Mouse (Mus musculus) myocyte (in vitro differentiated cells): ENCODE results near the gene Itga2b. TPM values are rescaled to one million over a fixed set of nuclear protein-coding genes. Genes with fewer than 3 reads are reported as not detected.

ENCODE experiments used
- H3K27me3 ChIP-seq: one replicate; pipeline ENCODE4 v1.6.1; 2011; ENCODE audit not compliant: control insufficient read depth, insufficient read depth, insufficient read length
- H3K36me3 ChIP-seq: one replicate; pipeline ENCODE4 v1.6.1; 2011; ENCODE audit not compliant: control insufficient read depth, insufficient read depth
- H3K4me2 ChIP-seq: one replicate; pipeline ENCODE4 v1.6.1; 2011; ENCODE audit warnings: low read depth, control low read depth
- H3K4me3 ChIP-seq: one replicate; pipeline ENCODE4 v1.5.1; 2011; ENCODE audit warnings: mild to moderate bottlenecking, control low read depth, moderate library complexity
- H3K79me2 ChIP-seq: one replicate; pipeline ENCODE4 v1.6.1; 2011; ENCODE audit not compliant: control insufficient read depth, insufficient read depth
- H3ac ChIP-seq: one replicate; pipeline ENCODE4 v1.6.1; 2011; ENCODE audit not compliant: control insufficient read depth, insufficient read length
- CEBPB ChIP-seq: IDR thresholded peaks from 2 replicates; pipeline ENCODE4 v1.6.1; 2011; ENCODE audit warnings: mild to moderate bottlenecking, moderate library complexity; ENCODE audit not compliant: poor library complexity, insufficient read depth, severe bottlenecking
- E2F4 ChIP-seq: IDR thresholded peaks from one replicate; pipeline ENCODE4 v1.6.1; 2011; ENCODE audit warnings: mild to moderate bottlenecking, control low read depth, moderate library complexity; ENCODE audit not compliant: insufficient read depth
- MAX ChIP-seq: IDR thresholded peaks from one replicate; pipeline ENCODE4 v1.6.1; 2011; ENCODE audit warnings: low read depth, mild to moderate bottlenecking, control low read depth
- MYOD1 ChIP-seq, 3 experiments: IDR thresholded peaks; one replicate each; pipeline ENCODE4 v1.6.1; 2011; ENCODE audit warnings: control low read depth in 2 of 3, low read depth in 2 of 3, mild to moderate bottlenecking in 2 of 3, moderate library complexity in 1 of 3; ENCODE audit not compliant: insufficient read length in 2 of 3, control insufficient read depth in 1 of 3
- MYOG ChIP-seq, 3 experiments: IDR thresholded peaks; one replicate each; pipeline ENCODE4 v1.6.1; 2011; ENCODE audit warnings: control low read depth in 2 of 3, low read depth in 2 of 3, mild to moderate bottlenecking in 2 of 3; ENCODE audit not compliant: insufficient read length in 2 of 3, control insufficient read depth in 1 of 3, insufficient read depth in 1 of 3
- POLR2A ChIP-seq: IDR thresholded peaks from one replicate; pipeline ENCODE4 v1.6.1; 2011; ENCODE audit warnings: low read depth, mild to moderate bottlenecking, control low read depth, moderate library complexity; ENCODE audit not compliant: insufficient read length
- POLR2AphosphoS2 ChIP-seq: IDR thresholded peaks from one replicate; pipeline ENCODE4 v1.6.1; 2011; ENCODE audit warnings: low read depth, control low read depth; ENCODE audit not compliant: insufficient read length
- REST ChIP-seq: IDR thresholded peaks from one replicate; pipeline ENCODE4 v1.6.1; 2011; ENCODE audit warnings: mild to moderate bottlenecking, control low read depth, moderate library complexity; ENCODE audit not compliant: insufficient read depth, insufficient read length
- SRF ChIP-seq: IDR thresholded peaks from one replicate; pipeline ENCODE4 v1.6.1; 2011; ENCODE audit warnings: low read depth; ENCODE audit not compliant: control insufficient read depth, insufficient read length
- TCF12 ChIP-seq: IDR thresholded peaks from one replicate; pipeline ENCODE4 v1.6.1; 2011; ENCODE audit warnings: mild to moderate bottlenecking, control low read depth; ENCODE audit not compliant: poor library complexity, insufficient read depth, severe bottlenecking
- TCF3 ChIP-seq: IDR thresholded peaks from one replicate; pipeline ENCODE4 v1.6.1; 2011; ENCODE audit warnings: low read depth, control low read depth; ENCODE audit not compliant: insufficient read length
- USF1 ChIP-seq: IDR thresholded peaks from one replicate; pipeline ENCODE4 v1.6.1; 2011; ENCODE audit warnings: low read depth, mild to moderate bottlenecking, control low read depth, moderate library complexity
- polyA plus RNA-seq: library from polyadenylated mRNA; unstranded; fragments of >200 nt; fragmentation: generic; extraction: Trizol; gene quantifications from one replicate; pipeline ENCODE4 v1.2.1, GENCODE M21; 2012; ENCODE audit warnings: missing spikeins

Itga2b gene
- polyA plus RNA-seq, 1 experiment: 7.2 TPM

GRCm38 (mm10) chr11:102475027-102475426 lies 5.1 kb upstream of the Itga2b start:
- Histone ChIP-seq H3K4me3 (no peak overlapping the region), H3K36me3 (no peaks in the 10 kb centered on the region), H3K4me2 (no peak overlapping the region), H3ac (no peak overlapping the region), H3K79me2 (no peaks in the 10 kb centered on the region), H3K27me3 (no peaks in the 10 kb centered on the region)
- TF ChIP-seq CEBPB (no peak), USF1 (no peak), MAX (no peak), TCF12 (no peak), TCF3 (no peak), REST (no peak), POLR2AphosphoS2 (no peak), E2F4 (no peak), MYOD1 (IDR thresholded peaks at IDR 0.05; ENCODE audit: control insufficient read depth in 1 of 3, insufficient read length in 2 of 3, low read depth in 2 of 3) (no peak), MYOG (IDR thresholded peaks at IDR 0.05; ENCODE audit: control insufficient read depth in 1 of 3, insufficient read depth in 1 of 3, insufficient read length in 2 of 3, low read depth in 2 of 3) (no peak), POLR2A (no peak), SRF (no peak)

DNA sequence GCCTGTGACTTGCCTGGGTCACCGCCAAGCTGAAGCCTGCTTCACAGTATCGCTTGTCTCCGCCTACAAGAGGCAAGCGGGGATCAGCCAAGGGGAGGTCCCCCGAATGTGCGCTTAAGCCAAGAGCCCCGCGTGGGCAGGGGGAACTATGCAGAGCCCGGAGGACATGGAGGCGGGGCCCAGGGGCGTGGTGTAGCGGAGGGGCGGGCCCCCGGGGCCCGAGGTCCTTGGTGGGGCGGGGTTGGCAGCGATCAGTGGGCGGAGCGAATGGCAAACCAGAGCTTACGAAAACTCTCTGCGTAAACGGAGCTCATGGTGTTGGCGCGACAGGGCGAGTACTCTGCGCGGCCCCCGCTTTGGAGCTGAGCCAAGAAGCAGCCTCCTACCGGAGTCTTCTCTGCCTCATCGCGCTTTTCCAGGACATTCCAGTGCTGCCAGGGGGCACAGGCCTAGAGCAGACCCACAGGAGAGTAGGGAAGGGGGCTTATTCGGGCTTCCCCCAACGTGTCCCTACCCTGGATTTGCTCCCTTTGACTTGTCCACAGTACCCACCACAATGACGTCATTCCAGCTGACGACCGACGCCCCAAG lies 2.8 kb downstream of the Itga2b start:
- H3K36me3 ChIP-seq: no peaks in the 10 kb centered on the region
- no peak overlapping the region for H3ac ChIP-seq
- peak overlapping the region; percentile 23 for H3K4me3 ChIP-seq
- no peaks in the 10 kb centered on the region for H3K27me3 ChIP-seq
- peak overlapping the region; percentile 99 for H3K4me2 ChIP-seq
- TF ChIP-seq CEBPB (0 out of 2 replicates have a peak, but pooled peaks have one; percentile 3), USF1 (no peak), E2F4 (no peak), TCF3 (no peak), POLR2A (peak; percentile 83), POLR2AphosphoS2 (peak; percentile 69), MYOD1 (IDR thresholded peaks at IDR 0.05; ENCODE audit: control insufficient read depth in 1 of 3, insufficient read length in 2 of 3, low read depth in 2 of 3) (no peak)
- H3K79me2 ChIP-seq: no peaks in the 10 kb centered on the region

- TF ChIP-seq POLR2AphosphoS2 (no peak), MYOG (IDR thresholded peaks at IDR 0.05; ENCODE audit: control insufficient read depth in 1 of 3, insufficient read depth in 1 of 3, insufficient read length in 2 of 3, low read depth in 2 of 3) (no peak), MYOD1 (IDR thresholded peaks at IDR 0.05; ENCODE audit: control insufficient read depth in 1 of 3, insufficient read length in 2 of 3, low read depth in 2 of 3) (no peak), POLR2A (no peak), TCF3 (no peak), REST (no peak), MAX (no peak), CEBPB (no peak), TCF12 (no peak), E2F4 (no peak), SRF (no peak)
- Histone ChIP-seq H3K79me2 (no peaks in the 10 kb centered on the region), H3K4me3 (peak overlapping the region; percentile 23)
Observed at GRCm38 (mm10) chr11:102465713-102466436, 4.0 kb downstream of the Itga2b start.

DNA sequence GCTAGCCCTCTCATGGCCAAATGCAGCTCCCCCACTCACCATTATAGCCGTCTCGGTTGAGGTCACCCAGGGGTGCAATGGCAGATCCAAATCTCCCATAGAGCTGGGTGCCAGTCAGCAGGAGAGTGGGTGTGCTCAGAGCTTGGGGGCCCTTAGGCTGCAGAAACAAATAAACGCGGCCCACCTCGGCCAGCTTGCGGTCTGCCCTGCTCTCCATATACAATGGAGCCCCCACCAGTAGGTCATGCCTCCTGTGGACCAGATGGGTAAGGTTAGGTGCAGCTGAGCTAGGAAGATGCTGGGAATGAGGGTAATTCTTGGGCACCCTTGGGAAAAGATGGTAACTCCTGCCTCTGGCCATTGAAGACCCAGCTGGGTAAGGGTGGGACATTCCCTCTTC lies 5.0 kb downstream of the Itga2b start:
- H3ac ChIP-seq: no peak overlapping the region
- H3K36me3 ChIP-seq: no peaks in the 10 kb centered on the region
- no peak overlapping the region for H3K4me3 ChIP-seq
- H3K27me3 ChIP-seq: no peaks in the 10 kb centered on the region
- no peak for TF ChIP-seq POLR2A
- no peak for TF ChIP-seq CEBPB
- TF ChIP-seq MYOD1 (IDR thresholded peaks at IDR 0.05; ENCODE audit: control insufficient read depth in 1 of 3, insufficient read length in 2 of 3, low read depth in 2 of 3): no peak
- TF ChIP-seq E2F4: no peak
- TF ChIP-seq MAX: no peak
- no peak for TF ChIP-seq TCF12
- no peak for TF ChIP-seq POLR2AphosphoS2
- no peak for TF ChIP-seq REST
- no peak for TF ChIP-seq SRF
- TF ChIP-seq USF1: no peak
- TF ChIP-seq TCF3: no peak
- TF ChIP-seq MYOG (IDR thresholded peaks at IDR 0.05; ENCODE audit: control insufficient read depth in 1 of 3, insufficient read depth in 1 of 3, insufficient read length in 2 of 3, low read depth in 2 of 3): no peak
- H3K4me2 ChIP-seq: no peak overlapping the region
- H3K79me2 ChIP-seq: no peaks in the 10 kb centered on the region

More at GRCm38 (mm10) chr11:102465713-102466436, 4.0 kb downstream of the Itga2b start:
- H3ac ChIP-seq: no peak overlapping the region
- no peaks in the 10 kb centered on the region for H3K36me3 ChIP-seq
- peak overlapping the region; percentile 99 for H3K4me2 ChIP-seq
- no peaks in the 10 kb centered on the region for H3K27me3 ChIP-seq
